Mouse (Mus musculus): Measurements from ENCODE around the gene C1qtnf1. TPM values are rescaled to one million over a fixed set of nuclear protein-coding genes. Genes with fewer than 3 reads are reported as not detected.

Gene C1qtnf1
- polyA plus RNA-seq, 1 experiment from 2014 or later, result 5.1 TPM

GRCm38 (mm10) chr11:118484169-118484568 lies 56.2 kb downstream of the C1qtnf1 start:
- no peak overlapping the region for H3K4me3 ChIP-seq
- 80% methylated on average over 8 of the region's 8 CpGs for WGBS
- no peak for ATAC-seq (ENCODE audit: low FRiP score, low read depth)
- H3K9ac ChIP-seq, result no peak overlapping the region
- no peaks in the 10 kb centered on the region for H3K36me3 ChIP-seq
- no peaks in the 10 kb centered on the region for H3K9me3 ChIP-seq
- no peak overlapping the region for H3K27ac ChIP-seq (replicated peaks)
- H3K4me2 ChIP-seq, result no peak overlapping the region
- H3K27me3 ChIP-seq, result no peaks in the 10 kb centered on the region
- peaks cover 25% of the 10 kb centered on the region for H3K4me1 ChIP-seq (replicated peaks)

- peaks cover 35% of the 10 kb centered on the region for H3K4me1 ChIP-seq (replicated peaks)
- H3K9me3 ChIP-seq, result no peaks in the 10 kb centered on the region
- no peak for ATAC-seq (ENCODE audit: low FRiP score, low read depth)
- H3K4me3 ChIP-seq, result no peak overlapping the region
- no peak overlapping the region for H3K27ac ChIP-seq (replicated peaks)
- H3K36me3 ChIP-seq, result no peaks in the 10 kb centered on the region
- no peak overlapping the region for H3K4me2 ChIP-seq
- no peak overlapping the region for H3K9ac ChIP-seq
- H3K27me3 ChIP-seq, result no peaks in the 10 kb centered on the region
- WGBS, result 73% methylated on average over 11 of the region's 11 CpGs
Measured at GRCm38 (mm10) chr11:118485338-118485737, 57.3 kb downstream of the C1qtnf1 start.

GRCm38 (mm10) chr11:118485780-118486179 lies 57.8 kb downstream of the C1qtnf1 start:
- ATAC-seq (ENCODE audit: low FRiP score, low read depth), result no peak
- H3K27me3 ChIP-seq, result no peaks in the 10 kb centered on the region
- no peaks in the 10 kb centered on the region for H3K9me3 ChIP-seq
- 97% methylated on average over 3 of the region's 3 CpGs for WGBS
- H3K36me3 ChIP-seq, result no peaks in the 10 kb centered on the region
- H3K4me1 ChIP-seq (replicated peaks), result peaks cover 40% of the 10 kb centered on the region
- H3K9ac ChIP-seq, result no peak overlapping the region
- no peak overlapping the region for H3K4me2 ChIP-seq
- H3K4me3 ChIP-seq, result no peak overlapping the region
- H3K27ac ChIP-seq (replicated peaks), result no peak overlapping the region

GRCm38 (mm10) chr11:118486281-118486680 lies 58.3 kb downstream of the C1qtnf1 start:
- no peaks in the 10 kb centered on the region for H3K9me3 ChIP-seq
- no peak overlapping the region for H3K27ac ChIP-seq (replicated peaks)
- no peak overlapping the region for H3K4me2 ChIP-seq
- H3K27me3 ChIP-seq, result no peaks in the 10 kb centered on the region
- H3K4me1 ChIP-seq (replicated peaks), result peaks cover 41% of the 10 kb centered on the region
- no peak overlapping the region for H3K4me3 ChIP-seq
- no peak overlapping the region for H3K9ac ChIP-seq
- ATAC-seq (ENCODE audit: low FRiP score, low read depth), result no peak
- 70% methylated on average over 6 of the region's 6 CpGs for WGBS
- H3K36me3 ChIP-seq, result no peaks in the 10 kb centered on the region

GRCm38 (mm10) chr11:118486881-118487772 lies 59.1 kb downstream of the C1qtnf1 start:
- H3K4me3 ChIP-seq, result no peak overlapping the region
- no peaks in the 10 kb centered on the region for H3K9me3 ChIP-seq
- WGBS, result 83% methylated on average over 29 of the region's 29 CpGs
- ATAC-seq (ENCODE audit: low FRiP score, low read depth), result no peak
- no peak overlapping the region for H3K9ac ChIP-seq
- H3K27me3 ChIP-seq, result no peaks in the 10 kb centered on the region
- peaks cover 41% of the 10 kb centered on the region for H3K4me1 ChIP-seq (replicated peaks)
- no peak overlapping the region for H3K4me2 ChIP-seq
- H3K36me3 ChIP-seq, result no peaks in the 10 kb centered on the region
- H3K27ac ChIP-seq (replicated peaks), result no peak overlapping the region

- ATAC-seq (ENCODE audit: low FRiP score, low read depth), result 0 out of 2 replicates have a peak, but pooled peaks have one; percentile 12
- no peak overlapping the region for H3K4me3 ChIP-seq
- peak overlapping the region; percentile 51 for H3K27ac ChIP-seq (replicated peaks)
- peaks cover 44% of the 10 kb centered on the region for H3K4me1 ChIP-seq (replicated peaks)
- no peak overlapping the region for H3K4me2 ChIP-seq
- 70% methylated on average over 8 of the region's 8 CpGs for WGBS
- H3K9ac ChIP-seq, result no peak overlapping the region
- no peaks in the 10 kb centered on the region for H3K36me3 ChIP-seq
- H3K9me3 ChIP-seq, result no peaks in the 10 kb centered on the region
- H3K27me3 ChIP-seq, result no peaks in the 10 kb centered on the region
Measured at GRCm38 (mm10) chr11:118488191-118488906, 60.3 kb downstream of the C1qtnf1 start.

- no peaks in the 10 kb centered on the region for H3K9me3 ChIP-seq
- 36% methylated on average over 12 of the region's 12 CpGs for WGBS
- no peak overlapping the region for H3K4me2 ChIP-seq
- H3K4me1 ChIP-seq (replicated peaks), result peaks cover 44% of the 10 kb centered on the region
- H3K36me3 ChIP-seq, result no peaks in the 10 kb centered on the region
- H3K9ac ChIP-seq, result no peak overlapping the region
- H3K4me3 ChIP-seq, result no peak overlapping the region
- ATAC-seq (ENCODE audit: low FRiP score, low read depth), result peak; percentile 27; the same call in 1 of the 2 replicates
- peak overlapping the region; percentile 51 for H3K27ac ChIP-seq (replicated peaks)
- H3K27me3 ChIP-seq, result no peaks in the 10 kb centered on the region
Measured at GRCm38 (mm10) chr11:118488907-118489270, 60.9 kb downstream of the C1qtnf1 start.

GRCm38 (mm10) chr11:118490566-118491218 lies 62.7 kb downstream of the C1qtnf1 start:
- Histone ChIP-seq H3K36me3 (no peaks in the 10 kb centered on the region), H3K4me3 (no peak overlapping the region), H3K4me2 (no peak overlapping the region), H3K9me3 (no peaks in the 10 kb centered on the region), H3K27ac (replicated peaks) (no peak overlapping the region), H3K4me1 (replicated peaks) (peaks cover 40% of the 10 kb centered on the region), H3K9ac (no peak overlapping the region), H3K27me3 (no peaks in the 10 kb centered on the region)
- ATAC-seq (ENCODE audit: low FRiP score, low read depth), result no peak
- WGBS, result 20% methylated on average over 22 of the region's 22 CpGs

- no peaks in the 10 kb centered on the region for H3K36me3 ChIP-seq
- H3K27me3 ChIP-seq, result no peaks in the 10 kb centered on the region
- H3K4me3 ChIP-seq, result no peak overlapping the region
- H3K27ac ChIP-seq (replicated peaks), result no peak overlapping the region
- H3K9ac ChIP-seq, result no peak overlapping the region
- no peaks in the 10 kb centered on the region for H3K9me3 ChIP-seq
- no peak overlapping the region for H3K4me2 ChIP-seq
- 89% methylated on average over 7 of the region's 7 CpGs for WGBS
- no peak for ATAC-seq (ENCODE audit: low FRiP score, low read depth)
- peaks cover 40% of the 10 kb centered on the region for H3K4me1 ChIP-seq (replicated peaks)
Measured at GRCm38 (mm10) chr11:118491230-118491629, 63.2 kb downstream of the C1qtnf1 start.

GRCm38 (mm10) chr11:118493458-118493857 lies 65.5 kb downstream of the C1qtnf1 start:
- Histone ChIP-seq H3K9ac (no peak overlapping the region), H3K9me3 (no peaks in the 10 kb centered on the region), H3K4me1 (replicated peaks) (peaks cover 31% of the 10 kb centered on the region), H3K4me3 (no peak overlapping the region), H3K4me2 (no peak overlapping the region), H3K27ac (replicated peaks) (no peak overlapping the region), H3K36me3 (no peaks in the 10 kb centered on the region), H3K27me3 (no peaks in the 10 kb centered on the region)
- ATAC-seq (ENCODE audit: low FRiP score, low read depth), result no peak
- 84% methylated on average over 2 of the region's 2 CpGs for WGBS

GRCm38 (mm10) chr11:118494001-118494737 lies 66.2 kb downstream of the C1qtnf1 start:
- Histone ChIP-seq H3K36me3 (no peaks in the 10 kb centered on the region), H3K4me1 (replicated peaks) (peaks cover 24% of the 10 kb centered on the region), H3K4me2 (no peak overlapping the region), H3K27me3 (no peaks in the 10 kb centered on the region), H3K9ac (no peak overlapping the region), H3K4me3 (no peak overlapping the region), H3K27ac (replicated peaks) (no peak overlapping the region), H3K9me3 (no peaks in the 10 kb centered on the region)
- ATAC-seq (ENCODE audit: low FRiP score, low read depth), result no peak
- WGBS, result 89% methylated on average over 12 of the region's 12 CpGs

Data from hindbrain, embryonic 15.5 days (tissue).